In genomic region chr8:54520516-54520915, GRCm38 (mm10) we compare ENCODE assay signal across 24 mouse cellular contexts.
"Had no signal": no experiment of that assay in that cellular context is flagged by ENCODE, and none has a peak within 500 bp of the region (broad histone marks: within the 10 kb centered on the region; RNA-seq: fewer than 3 reads in every experiment).

No protein-coding gene starts in this region.

- DNase-seq: forebrain, postnatal 0 days; gastrocnemius, postnatal 14 days; gastrocnemius, postnatal 36 days; heart, adult 11 months; heart, adult 2 months; heart, postnatal 14 days; heart, postnatal 36 days; kidney, adult 18-20 months; kidney, adult 9 months; kidney, postnatal 14 days; kidney, postnatal 36 days; layer of hippocampus, adult 9-11 months; layer of hippocampus, postnatal 36 days; liver, embryonic 13.5 days had no signal

- H3K4me3 ChIP-seq: heart, adult 2 months; heart, embryonic 13.5 days; heart, embryonic 15.5 days; hindbrain, embryonic 13.5 days; hindbrain, embryonic 15.5 days; kidney, embryonic 15.5 days; limb, embryonic 10.5 days; limb, embryonic 12.5 days; liver, embryonic 13.5 days had no signal

- H3K4me2 ChIP-seq: heart, embryonic 11.5 days; heart, embryonic 13.5 days; heart, embryonic 15.5 days; hindbrain, embryonic 13.5 days; hindbrain, embryonic 15.5 days; kidney, embryonic 15.5 days; limb, embryonic 12.5 days; liver, embryonic 13.5 days had no signal

- H3K27ac ChIP-seq: heart, adult 2 months; heart, embryonic 13.5 days; heart, embryonic 15.5 days; hindbrain, embryonic 13.5 days; hindbrain, embryonic 15.5 days; hindbrain, postnatal 0 days; kidney, embryonic 15.5 days; limb, embryonic 10.5 days; limb, embryonic 12.5 days; liver, embryonic 13.5 days had no signal

- H3K4me1 ChIP-seq: heart, embryonic 15.5 days; hindbrain, embryonic 13.5 days; limb, embryonic 12.5 days had no signal

- H3K9ac ChIP-seq: forebrain, postnatal 0 days; heart, embryonic 13.5 days; heart, embryonic 15.5 days; hindbrain, embryonic 13.5 days; hindbrain, embryonic 15.5 days; kidney, embryonic 15.5 days; limb, embryonic 12.5 days; liver, embryonic 13.5 days had no signal

- ATAC-seq: forebrain, postnatal 0 days; hindbrain, postnatal 0 days; intestine, embryonic 16.5 days had no signal

- H3K9me3 ChIP-seq: heart, embryonic 13.5 days; heart, embryonic 15.5 days; hindbrain, embryonic 13.5 days; hindbrain, embryonic 15.5 days; kidney, embryonic 15.5 days; limb, embryonic 10.5 days; limb, embryonic 12.5 days; liver, embryonic 13.5 days had no signal

- H3K27me3 ChIP-seq: heart, embryonic 13.5 days; heart, embryonic 15.5 days; hindbrain, embryonic 13.5 days; hindbrain, embryonic 15.5 days; kidney, embryonic 15.5 days; limb, embryonic 12.5 days; liver, embryonic 13.5 days had no signal
